ENCODE assay signal across 8 mouse cellular contexts in genomic region chr6:31088973-31089368, GRCm38 (mm10).
DNase-seq lines count a peak whose midpoint lies in the region; ATAC-seq and TF ChIP-seq lines count a peak whose summit lies in the region.

No protein-coding gene starts in this region.

- CTCF ChIA-PET in Patski (lab: Charles Lee), result interaction anchor here (1.7 to 3.9 kb wide), 6 partner anchors 10 to 67 kb away, joined by 6 to 17 read pairs (median 9); no protein-coding TSS in a partner anchor

- POLR2A ChIA-PET in Patski (lab: Charles Lee), result interaction anchor here (0.6 to 5.9 kb wide), 4 partner anchors 11 to 695 kb away, joined by 3 to 61 read pairs (median 7); no protein-coding TSS in a partner anchor

- WGBS in heart, embryonic 11.5 days (ENCODE audit: insufficient replicate concordance), result 41% methylated on average over 5 of the region's 5 CpGs
- 52% methylated on average over 5 of the region's 5 CpGs for WGBS in hindbrain, embryonic 11.5 days
- 68% methylated on average over 5 of the region's 5 CpGs for WGBS in midbrain, embryonic 11.5 days

- H3K4me3 ChIP-seq in heart, embryonic 11.5 days (ENCODE audit: low read depth, low read length), result no peak overlapping the region
- H3K4me3 ChIP-seq in hindbrain, embryonic 11.5 days (ENCODE audit: low read depth, low read length), result no peak overlapping the region
- H3K4me3 ChIP-seq in midbrain, embryonic 11.5 days (ENCODE audit: low read depth, low read length), result no peak overlapping the region

- no peak overlapping the region for H3K9ac ChIP-seq in heart, embryonic 11.5 days (ENCODE audit: low read depth, low read length)
- H3K9ac ChIP-seq in hindbrain, embryonic 11.5 days (ENCODE audit: low read depth, low read length), result no peak overlapping the region
- H3K9ac ChIP-seq in midbrain, embryonic 11.5 days (ENCODE audit: low read length), result no peak overlapping the region

- intact Hi-C loops in heart, postnatal 36 days (cut with DNase I), result no loop called here

- no peak for DNase-seq in heart, postnatal 36 days
- no peak for DNase-seq in Patski (ENCODE audit: low read depth, low spot score)
- no peak for DNase-seq in hindbrain, embryonic 11.5 days (ENCODE audit: low spot score)
- no peak for DNase-seq in midbrain, embryonic 11.5 days (ENCODE audit: low spot score, missing footprints)
- DNase-seq in layer of hippocampus, postnatal 36 days, result no peak
- DNase-seq in layer of hippocampus, postnatal 14 days (ENCODE audit: low spot score in 2 of 2), result no peak
- no peak for DNase-seq in adrenal gland, adult 18-20 months (ENCODE audit: low spot score in 2 of 2)

- H3K4me2 ChIP-seq in heart, embryonic 11.5 days, result peak overlapping the region; percentile 41
- H3K4me2 ChIP-seq in hindbrain, embryonic 11.5 days (replicated peaks; ENCODE audit: low read depth, low read length), result peak overlapping the region; percentile 21
- H3K4me2 ChIP-seq in midbrain, embryonic 11.5 days, result peak overlapping the region; percentile 3; the same call in 1 of the 2 replicates

- TF ChIP-seq CTCF in Patski (IDR thresholded peaks at IDR 0.05), result no peak

- in situ Hi-C loops in Patski (cut with MboI; ENCODE audit: low pct_unique_long_range_greater_than_20kb), result no loop called here

- no peaks in the 10 kb centered on the region for H3K36me3 ChIP-seq in heart, embryonic 11.5 days (ENCODE audit: control insufficient read depth, insufficient read depth, low read length)
- H3K36me3 ChIP-seq in hindbrain, embryonic 11.5 days (ENCODE audit: control insufficient read depth, insufficient read depth, low read length), result no peaks in the 10 kb centered on the region
- H3K36me3 ChIP-seq in midbrain, embryonic 11.5 days (ENCODE audit: control insufficient read depth, insufficient read depth, low read length), result no peaks in the 10 kb centered on the region

- H3K27ac ChIP-seq in heart, embryonic 11.5 days (ENCODE audit: low read depth, low read length), result no peak overlapping the region
- H3K27ac ChIP-seq in hindbrain, embryonic 11.5 days (ENCODE audit: low read depth, low read length), result no peak overlapping the region
- 0 out of 2 replicates have a peak overlapping the region, but pooled peaks have one; percentile 11 for H3K27ac ChIP-seq in midbrain, embryonic 11.5 days (ENCODE audit: low read depth, low read length)

- no peaks in the 10 kb centered on the region for H3K27me3 ChIP-seq in heart, embryonic 11.5 days (ENCODE audit: control insufficient read depth, insufficient read depth, low read length)
- no peaks in the 10 kb centered on the region for H3K27me3 ChIP-seq in Patski
- no peaks in the 10 kb centered on the region for H3K27me3 ChIP-seq in hindbrain, embryonic 11.5 days (ENCODE audit: control insufficient read depth, insufficient read depth, low read length)
- no peaks in the 10 kb centered on the region for H3K27me3 ChIP-seq in midbrain, embryonic 11.5 days (ENCODE audit: control insufficient read depth, insufficient read depth, low read length)

- no peak for ATAC-seq in heart, embryonic 11.5 days (replicated peaks; ENCODE audit: insufficient number of reproducible peaks, low FRiP score, low TSS enrichment)
- peak; percentile 31 for ATAC-seq in Patski
- no peak for ATAC-seq in hindbrain, embryonic 11.5 days (ENCODE audit: low FRiP score)
- peak; percentile 33; the same call in 1 of the 2 replicates for ATAC-seq in midbrain, embryonic 11.5 days (ENCODE audit: low FRiP score)

- H3K4me1 ChIP-seq in heart, embryonic 11.5 days (ENCODE audit: control insufficient read depth, insufficient read depth, low read length), result peaks cover 21% of the 10 kb centered on the region
- no peaks in the 10 kb centered on the region; the same call in 1 of the 2 replicates for H3K4me1 ChIP-seq in hindbrain, embryonic 11.5 days (replicated peaks; ENCODE audit: control insufficient read depth, insufficient read depth, low read length)
- no peaks in the 10 kb centered on the region for H3K4me1 ChIP-seq in midbrain, embryonic 11.5 days (ENCODE audit: control insufficient read depth, insufficient read depth, low read length)

- H3K9me3 ChIP-seq in heart, embryonic 11.5 days (replicated peaks; ENCODE audit: control insufficient read depth, low read length), result no peaks in the 10 kb centered on the region
- no peaks in the 10 kb centered on the region for H3K9me3 ChIP-seq in hindbrain, embryonic 11.5 days (ENCODE audit: control insufficient read depth, low read length)
- no peaks in the 10 kb centered on the region for H3K9me3 ChIP-seq in midbrain, embryonic 11.5 days (ENCODE audit: control insufficient read depth, low read length)

Comparison
In these comparisons a context has a peak if more than half of its experiments do, and no peak if none do; other contexts are left out.
1. ATAC-seq: peak in Patski (single experiment) and midbrain, embryonic 11.5 days (single experiment); none in heart, embryonic 11.5 days (single experiment) and hindbrain, embryonic 11.5 days (single experiment).
2. Peak in every context shown above with its lines, with median percentiles within 50 percentile points of each other: H3K4me2 ChIP-seq.